Mouse (Mus musculus) CH12.LX (cell line): Measurements from ENCODE around the gene Cask.

Experiments
- CHD1 ChIP-seq: IDR thresholded peaks from 2 replicates; pipeline ENCODE4 v1.6.1; 2012; ENCODE audit warnings: low read depth, low read length, improper control_type of control experiment, inconsistent platforms
- CTCF ChIP-seq, 2 experiments: IDR thresholded peaks in 1 of 2; conservative IDR thresholded peaks in 1 of 2; 2 replicates each; pipeline ENCODE4 v1.5.1; 2011 to 2012; ENCODE audit warnings: low read depth in 2 of 2, low read length in 2 of 2, improper control_type of control experiment in 1 of 2, inconsistent platforms in 1 of 2, mild to moderate bottlenecking in 1 of 2, moderate library complexity in 1 of 2
- EP300 ChIP-seq: IDR thresholded peaks from 2 replicates; pipeline ENCODE4 v1.6.1; 2011; ENCODE audit warnings: low read length, improper control_type of control experiment
- KAT2A ChIP-seq: IDR thresholded peaks from 2 replicates; pipeline ENCODE4 v1.6.1; 2012; ENCODE audit warnings: low read length, improper control_type of control experiment, inconsistent platforms; ENCODE audit not compliant: insufficient replicate concordance
- POLR2A ChIP-seq: IDR thresholded peaks from 2 replicates; pipeline ENCODE4 v1.6.1; 2011; ENCODE audit warnings: low read depth, mild to moderate bottlenecking, improper control_type of control experiment, low read length
- SMC3 ChIP-seq: IDR thresholded peaks from 2 replicates; pipeline ENCODE4 v1.6.1; 2011; ENCODE audit warnings: low read depth, low read length, improper control_type of control experiment
- UBTF ChIP-seq: IDR thresholded peaks from 2 replicates; pipeline ENCODE4 v1.6.1; 2012; ENCODE audit warnings: low read depth, mild to moderate bottlenecking, inconsistent platforms, low read length, improper control_type of control experiment, moderate library complexity
- USF1 ChIP-seq: IDR thresholded peaks from 2 replicates; pipeline ENCODE4 v1.6.1; 2014; ENCODE audit warnings: low read depth, mild to moderate bottlenecking, inconsistent platforms, low read length, improper control_type of control experiment

DNA sequence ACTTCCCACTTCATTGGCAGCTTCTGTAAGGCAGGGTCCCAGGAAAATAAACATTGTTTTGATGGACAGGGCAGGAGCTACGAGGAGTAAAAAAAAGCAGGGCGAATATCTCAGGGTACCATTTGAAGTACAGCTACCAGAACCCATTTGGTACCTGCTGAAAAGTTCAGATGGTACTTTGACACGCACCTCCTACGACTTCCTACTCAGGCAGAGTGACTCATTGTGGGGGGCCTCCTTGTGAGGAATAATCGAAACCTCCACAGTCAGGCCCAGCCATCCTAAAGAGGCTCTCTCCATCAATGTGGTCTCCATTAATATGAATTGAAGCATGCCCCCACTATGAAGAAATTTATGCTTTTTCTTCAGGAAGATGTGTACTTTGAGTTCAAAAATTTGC is 228.5 kb downstream of the Cask start:
- TF ChIP-seq SMC3 (no peak), EP300 (no peak), POLR2A (no peak), UBTF (no peak), KAT2A (no peak), USF1 (no peak), CHD1 (no peak), CTCF (conservative IDR thresholded peaks at IDR 0.05 in 1 of 2, IDR thresholded peaks at IDR 0.05 in 1 of 2; ENCODE audit: low read depth in 2 of 2, low read length in 2 of 2) (no peak)
